Mouse (Mus musculus) cerebellum, adult 18-20 months (tissue): ENCODE data around the gene Prrg4.
A peak's percentile ranks its signal among the peaks of the same experiment; 100 is the strongest.
"Not testable (repeated sequence)": the region's sequence is repeated elsewhere in the genome, so short reads cannot be mapped to it uniquely, and the experiment has no call there.

Experiments
- DNase-seq, 2 experiments: peaks; one replicate each; pipeline ENCODE4 v3.0.0; 2021

Gene Prrg4

DNA sequence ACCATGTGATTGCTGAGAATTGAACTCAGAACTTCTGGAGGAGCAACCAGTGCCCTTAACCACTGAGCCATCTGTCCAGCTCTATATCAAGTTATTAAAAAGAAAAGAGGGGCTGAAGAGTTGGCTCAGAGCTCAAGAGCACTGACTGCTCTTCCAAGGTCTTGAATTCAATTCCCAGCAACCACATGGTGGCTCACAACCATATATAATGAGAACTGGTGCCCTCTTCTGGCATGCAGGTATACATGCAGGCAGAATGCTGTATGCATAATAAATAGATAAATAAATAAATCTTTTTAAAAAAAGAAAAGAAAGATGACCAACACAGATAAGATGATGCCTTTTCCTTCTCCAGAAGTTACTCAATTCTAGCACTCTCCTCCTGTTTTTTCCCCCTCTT lies 8.7 kb downstream of the Prrg4 start:
- no peak for DNase-seq

DNA sequence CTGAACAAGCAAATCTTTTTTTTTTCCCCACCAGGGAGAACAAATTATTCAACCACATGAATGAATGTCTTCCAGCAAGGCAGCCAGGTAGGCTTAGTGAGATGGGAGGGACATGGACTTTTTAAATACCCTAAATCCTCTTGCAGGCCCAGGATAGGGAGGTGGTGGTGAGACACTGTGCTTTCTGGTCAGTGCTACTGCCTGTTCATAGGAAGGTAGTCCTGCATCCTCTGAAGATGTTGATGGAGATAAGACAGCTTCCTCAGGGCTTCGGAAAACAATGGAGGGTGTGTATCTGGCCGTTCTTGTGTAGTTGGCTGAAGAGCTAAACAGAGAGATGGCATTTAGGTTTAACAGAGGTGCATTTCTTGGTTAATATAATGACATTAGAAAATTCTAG lies 17.2 kb downstream of the Prrg4 start:
- DNase-seq = no peak

- DNase-seq = no peak
Observed at GRCm38 (mm10) chr2:104826191-104826590, 23.5 kb downstream of the Prrg4 start.

- DNase-seq = not testable (repeated sequence)
Observed at GRCm38 (mm10) chr2:104818763-104819162, 30.9 kb downstream of the Prrg4 start.

DNA sequence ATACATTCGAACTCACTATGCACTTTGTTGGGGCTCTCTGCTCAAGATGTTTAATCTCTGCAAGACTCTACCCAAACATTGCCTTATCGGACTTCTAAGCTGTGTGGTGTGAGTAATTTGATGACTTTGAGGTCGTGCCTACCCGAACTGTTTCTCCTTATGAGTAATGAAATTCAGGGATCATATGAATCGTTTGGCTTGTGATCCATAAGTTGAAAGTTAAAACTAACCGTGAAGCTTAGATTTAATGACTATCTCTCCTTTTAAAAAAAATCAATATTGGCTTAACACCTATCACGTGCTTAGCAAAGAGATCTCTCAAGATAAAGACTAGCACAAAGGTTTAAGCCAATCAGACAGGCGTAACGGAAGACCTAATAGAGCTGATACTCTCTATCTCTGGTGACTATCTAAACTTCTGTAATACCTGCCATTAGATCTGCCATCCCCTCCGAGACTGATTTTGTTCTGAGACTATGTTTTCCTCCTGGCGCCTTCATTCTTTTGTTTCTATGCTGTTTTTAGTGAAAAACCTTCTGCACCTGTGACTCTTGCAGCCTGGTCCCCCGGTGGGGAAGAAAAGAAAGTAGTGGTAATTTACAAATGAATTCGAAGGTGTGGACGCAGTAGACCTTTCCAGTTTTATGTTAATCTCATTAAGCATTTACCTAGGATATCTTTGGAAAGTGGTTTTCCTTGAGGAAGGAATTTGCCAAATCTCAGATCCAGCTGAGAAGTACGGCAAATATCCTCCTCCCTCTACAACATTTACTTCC lies 31.9 kb downstream of the Prrg4 start:
- DNase-seq = peak in 1 of 2 experiments; percentile 14

DNA sequence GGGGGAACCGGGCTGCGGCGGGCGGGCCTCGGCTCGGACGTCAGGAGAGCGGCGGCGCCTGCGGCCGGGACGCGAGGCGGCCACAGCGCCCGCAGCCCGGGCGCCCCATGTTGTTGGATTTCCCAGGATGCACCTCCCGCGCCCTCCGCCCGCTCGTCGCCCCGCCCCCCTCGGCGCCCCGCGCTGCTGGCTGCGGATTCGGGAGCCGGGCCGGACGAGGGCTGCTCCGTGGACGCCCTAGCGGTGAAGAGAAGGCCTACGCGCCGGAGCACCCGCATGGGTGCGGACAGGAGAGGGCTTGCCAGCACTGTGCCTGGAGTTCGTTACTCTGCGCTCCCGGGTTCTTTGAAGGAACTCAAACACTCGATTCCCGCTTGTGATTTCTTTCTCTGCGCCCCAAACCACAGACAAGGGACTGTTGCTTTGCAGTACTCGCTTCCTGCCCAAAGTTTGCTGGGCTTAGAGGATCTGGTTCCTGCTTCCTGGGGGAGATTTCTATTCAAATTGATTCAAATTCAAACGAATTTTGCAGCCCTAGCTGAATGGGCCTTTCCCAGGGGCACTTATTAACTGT lies 32.7 kb downstream of the Prrg4 start:
- DNase-seq = peak; percentile 90 to 94

DNA sequence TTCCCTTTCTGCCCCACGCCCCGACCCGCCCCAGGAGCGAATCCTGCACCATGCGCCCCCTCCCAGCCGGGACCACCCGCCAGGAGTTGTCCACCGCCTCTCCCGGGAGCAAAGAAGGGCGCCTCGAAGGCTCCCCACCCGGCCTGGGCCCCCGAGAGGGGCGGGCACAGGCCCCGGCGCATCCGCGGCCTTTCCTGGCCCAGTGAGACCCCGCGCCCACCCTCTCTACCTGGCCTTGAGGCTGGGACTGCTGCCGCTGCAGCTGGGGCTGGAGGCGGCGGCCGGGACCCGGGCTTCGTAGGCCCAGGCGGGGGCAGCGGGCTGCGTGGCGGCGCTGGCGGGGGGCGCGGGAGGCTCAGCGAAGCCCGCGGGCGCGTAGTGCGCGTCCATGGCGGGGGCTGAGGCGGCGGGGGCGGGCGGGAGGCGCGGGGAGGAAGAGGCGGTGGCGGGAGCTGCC lies 33.3 kb downstream of the Prrg4 start, which contains the start of gene Qser1:
TSS of gene Qser1 (minus strand) at position 390 of the 457 bp plus-strand sequence.
- no peak for DNase-seq

GRCm38 (mm10) chr2:104815561-104816370 lies 33.9 kb downstream of the Prrg4 start:
- peak; percentile 34 to 49 for DNase-seq

DNA sequence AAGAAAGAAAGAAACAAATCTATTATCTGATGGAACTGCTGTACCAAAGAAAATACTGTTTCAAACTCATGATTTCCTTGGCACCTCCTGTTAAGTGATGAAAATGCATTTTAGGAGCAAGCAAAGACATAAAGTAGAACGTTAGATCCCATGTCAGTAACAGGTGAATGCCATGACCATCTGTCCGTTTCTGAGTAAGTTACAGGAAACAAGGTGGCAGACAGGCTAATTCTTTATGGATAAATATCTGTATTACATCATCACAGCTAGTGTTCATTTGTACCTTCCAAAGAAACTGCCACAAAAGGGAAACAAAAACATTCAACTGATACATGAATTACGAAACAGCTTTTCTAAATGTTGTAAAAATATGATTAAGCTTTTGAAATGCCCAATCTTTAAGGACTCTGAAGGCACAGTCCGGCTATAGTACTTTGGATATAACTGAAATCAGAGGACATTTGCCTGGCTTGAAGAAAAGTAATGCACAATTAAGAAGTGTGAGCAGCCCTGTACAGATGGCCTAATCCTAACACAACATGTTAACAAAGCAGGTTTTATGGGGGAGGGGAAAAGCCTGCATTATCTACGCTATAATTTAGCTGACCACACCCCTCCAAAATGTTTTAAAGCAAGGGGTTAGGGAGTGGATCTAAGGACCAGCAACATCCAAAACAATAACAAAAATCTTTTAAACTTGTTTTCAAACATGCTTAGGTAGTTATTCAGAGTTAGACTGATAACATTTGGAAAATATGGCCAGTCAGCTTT lies 35.3 kb downstream of the Prrg4 start:
- no peak for DNase-seq

- no peak for DNase-seq
Observed at GRCm38 (mm10) chr2:104805435-104805834, 44.2 kb downstream of the Prrg4 start.
